Mouse (Mus musculus): ENCODE measurements around the gene 1700012B09Rik.

DNA sequence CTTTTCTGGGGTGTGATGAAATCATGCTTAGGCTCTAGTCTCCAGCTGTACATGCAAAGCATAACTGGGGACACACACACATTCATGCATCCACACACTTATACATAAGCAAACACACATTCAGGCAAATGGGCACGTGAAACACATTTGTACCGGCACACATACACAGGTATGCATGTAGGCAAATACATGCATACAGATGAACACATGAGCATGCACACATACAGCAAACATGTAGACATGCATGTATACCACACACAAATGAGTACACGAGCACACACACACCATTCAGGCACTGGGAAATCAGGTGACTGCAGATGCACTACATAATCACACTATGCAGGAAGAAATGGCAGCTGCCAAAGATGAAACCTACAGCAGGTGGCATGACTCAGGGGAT, 59.9 kb downstream of the 1700012B09Rik start:
- no peak for TF ChIP-seq CTCF (IDR thresholded peaks at IDR 0.05; ENCODE audit: insufficient read depth, low read depth, low read length)
- no peak for TF ChIP-seq POLR2A (IDR thresholded peaks at IDR 0.05; ENCODE audit: insufficient read depth, low read depth, low read length)
